Mouse (Mus musculus) gastrocnemius, postnatal 36 days (tissue): ENCODE results near the gene Xndc1. TPM values are rescaled to one million over a fixed set of nuclear protein-coding genes. Genes with fewer than 3 reads are reported as not detected.

Experiments
- DNase-seq, 2 experiments: peaks; one replicate each; pipeline ENCODE4 v3.0.0; 2022
- intact Hi-C: fragments of 180-260 bp; cut with DNase I; formaldehyde crosslinking; loops from one replicate; pipeline ENCODE4 v1.15.1; 2025
- total RNA-seq, 2 experiments: library from RNA; stranded (reverse); gene quantifications; 2 replicates each; pipeline ENCODE4 v1.2.3; 2021

Gene Xndc1
- total RNA-seq, 2 experiments from 2014 or later, result 3.2 to 4.5 TPM

- DNase-seq, result no peak
- intact Hi-C loops, result loop anchor here (5.0 kb wide), 1 partner anchor 57 kb away; no protein-coding TSS in a partner anchor
Observed at GRCm38 (mm10) chr7:102120326-102120725, 55.0 kb downstream of the Xndc1 start.

GRCm38 (mm10) chr7:102132395-102132794, 67.1 kb downstream of the Xndc1 start:
- no peak for DNase-seq
- intact Hi-C loops, result no loop called here

Other genes starting within 250 kb of the Xndc1 start
- gene Phox2a, start 247.2 kb upstream of the Xndc1 start, total RNA-seq, result not detected
- 10 to 100 TPM; 79.2 to 96.2 TPM for gene Inppl1, start 227.3 kb upstream of the Xndc1 start, total RNA-seq
- gene Folr2, start 208.3 kb upstream of the Xndc1 start, total RNA-seq, result 1 to 10 TPM; 1.3 to 2.0 TPM
- 10 to 100 TPM; 16.6 to 22.3 TPM for gene Anapc15, start 201.8 kb upstream of the Xndc1 start, total RNA-seq
- 1 to 10 TPM in 1 of 2 experiments, under 1 TPM in 1; 0.91 to 1.2 TPM for gene Folr1, start 194.7 kb upstream of the Xndc1 start, total RNA-seq
- gene Lamtor1, start 159.6 kb upstream of the Xndc1 start, total RNA-seq, result 10 to 100 TPM; 93.2 to 99.8 TPM
- not detected for gene Tomt, start 159.2 kb upstream of the Xndc1 start, total RNA-seq
- gene Lrrc51, start 131.6 kb upstream of the Xndc1 start, total RNA-seq, result 1 to 10 TPM; 2.9 to 3.2 TPM
- 10 to 100 TPM; 43.4 to 48.3 TPM for gene Numa1, start 131.4 kb upstream of the Xndc1 start, total RNA-seq
- gene Il18bp, start 46.8 kb upstream of the Xndc1 start, total RNA-seq, result 1 to 10 TPM; 1.3 to 2.4 TPM
- gene Rnf121, start within 50 bp of the Xndc1 start, total RNA-seq, result 10 to 100 TPM; 22.0 to 22.5 TPM
- under 1 TPM; 0.54 to 0.66 TPM for gene Xntrpc, start 202 bp downstream of the Xndc1 start, total RNA-seq
- gene Trpc2, start 17.6 kb downstream of the Xndc1 start, total RNA-seq, result under 1 TPM; 0.42 to 0.54 TPM
- 100 to 1,000 TPM; 439 to 486 TPM for gene Art1, start 36.2 kb downstream of the Xndc1 start, total RNA-seq
- 10 to 100 TPM; 12.9 to 16.4 TPM for gene Art5, start 44.0 kb downstream of the Xndc1 start, total RNA-seq
- gene Chrna10, start 51.3 kb downstream of the Xndc1 start, total RNA-seq, result not detected
- 10 to 100 TPM; 20.8 to 22.6 TPM for gene Nup98, start 144.7 kb downstream of the Xndc1 start, total RNA-seq
- gene Pgap2, start 144.7 kb downstream of the Xndc1 start, total RNA-seq, result 10 to 100 TPM; 23.3 to 25.4 TPM
- gene Rhog, start 190.5 kb downstream of the Xndc1 start, total RNA-seq, result 10 to 100 TPM; 15.6 to 15.7 TPM
- 100 to 1,000 TPM; 155 to 167 TPM for gene Stim1, start 202.3 kb downstream of the Xndc1 start, total RNA-seq